Mouse (Mus musculus) C2C12 (cell line): ENCODE results near the gene Thada.

Source experiments
- CTCF ChIP-seq: IDR thresholded peaks from one replicate; pipeline ENCODE4 v1.5.1; 2011; ENCODE audit not compliant: control insufficient read depth, insufficient read depth, insufficient read length
- MYOG ChIP-seq: IDR thresholded peaks from one replicate; pipeline ENCODE4 v1.6.1; 2011; ENCODE audit not compliant: control insufficient read depth, insufficient read length; ENCODE audit errors: extremely low read depth
- USF1 ChIP-seq: IDR thresholded peaks from one replicate; pipeline ENCODE4 v1.6.1; 2011; ENCODE audit warnings: low read depth, mild to moderate bottlenecking, control low read depth, moderate library complexity

DNA sequence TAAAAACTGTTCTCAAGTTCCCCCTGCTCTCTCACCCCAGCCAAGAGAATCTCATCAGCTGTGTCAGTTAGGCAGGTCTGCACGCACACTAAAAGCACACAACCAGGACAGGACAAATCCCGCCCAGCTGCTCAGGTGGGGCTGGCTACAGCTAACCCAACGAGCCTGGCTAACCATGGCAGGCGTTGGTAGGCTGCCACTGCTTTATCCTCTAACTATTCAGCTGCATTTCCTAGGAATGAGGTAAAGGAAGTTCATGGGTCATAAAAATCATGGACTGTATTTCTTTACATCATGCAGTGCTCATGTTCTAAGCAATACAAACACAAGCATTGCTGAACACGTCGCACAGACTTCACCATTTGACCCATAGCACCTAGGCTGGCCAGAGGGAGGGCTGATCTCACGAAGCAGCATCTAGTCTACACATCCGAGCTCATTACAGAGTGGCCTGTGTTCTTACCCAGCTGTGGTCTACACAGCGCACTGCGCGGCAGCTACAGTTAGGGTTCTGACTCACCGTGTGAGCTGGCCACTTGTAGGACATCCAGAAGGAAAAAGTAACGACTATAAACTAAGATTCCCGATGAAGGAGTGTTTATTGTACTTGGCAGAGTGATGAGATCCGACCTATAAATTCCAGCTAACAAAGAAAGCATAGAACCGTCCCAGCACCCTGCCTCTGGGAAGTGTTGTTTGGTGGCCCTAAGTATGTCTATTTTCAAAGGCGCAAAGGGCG lies 221.7 kb downstream of the Thada start:
- no peak for TF ChIP-seq CTCF
- no peak for TF ChIP-seq MYOG
- no peak for TF ChIP-seq USF1
